Mouse (Mus musculus): ENCODE measurements around the gene Pitx3.

DNA sequence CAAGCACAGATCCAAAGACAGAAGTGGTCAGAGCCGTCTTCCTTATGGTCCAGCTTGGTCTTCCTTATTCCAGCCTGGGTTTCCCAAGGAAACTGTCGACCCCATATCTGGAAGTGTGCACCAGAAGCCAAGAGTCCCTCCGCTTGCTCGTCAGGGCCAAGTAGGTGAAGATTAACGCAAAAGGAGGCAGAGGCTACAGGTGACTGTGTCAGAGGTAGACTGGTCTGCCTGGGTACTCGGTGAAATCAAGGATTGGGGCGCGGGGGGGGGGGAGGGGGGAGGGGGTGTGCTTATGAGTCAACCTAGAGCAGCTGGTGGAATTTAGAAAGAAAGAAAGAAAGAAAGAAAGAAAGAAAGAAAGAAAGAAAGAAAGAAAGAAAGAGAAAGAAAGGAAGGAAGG is 16.8 kb downstream of the Pitx3 start:
- TF ChIP-seq POLR2A (IDR thresholded peaks at IDR 0.05; ENCODE audit: extremely low read depth, insufficient read depth, low read length) (no peak), CTCF (IDR thresholded peaks at IDR 0.05; ENCODE audit: extremely low read depth, insufficient read depth, low read length) (no peak)
